In genomic region chr19:20915151-20915550, GRCm38 (mm10) we compare ENCODE assay signal across 21 mouse cellular contexts. TPM values are rescaled to one million over a fixed set of nuclear protein-coding genes. Genes with fewer than 3 reads are reported as not detected.
DNase-seq lines count a peak whose midpoint lies in the region; TF ChIP-seq lines count a peak whose summit lies in the region.
"Had no signal": no experiment of that assay in that cellular context is flagged by ENCODE, and none has a peak within 500 bp of the region (broad histone marks: within the 10 kb centered on the region; RNA-seq: fewer than 3 reads in every experiment).

No protein-coding gene starts in this region.

- H3K27ac ChIP-seq in layer of hippocampus, adult 2 months = peak overlapping the region; percentile 78
- H3K27ac ChIP-seq in testis, adult 2 months (ENCODE audit: control insufficient read depth, insufficient read depth, low read depth, low read length) = peak overlapping the region; percentile 46; the same call in 1 of the 2 replicates
- H3K27ac ChIP-seq: embryonic facial prominence, embryonic 10.5 days; embryonic facial prominence, embryonic 12.5 days; forebrain, embryonic 13.5 days; forebrain, embryonic 15.5 days had no signal

- DNase-seq in layer of hippocampus, adult 2 months (ENCODE audit: low spot score in 2 of 2) = no peak
- no peak for DNase-seq in layer of hippocampus, adult 9-11 months
- no peak for DNase-seq in testis, postnatal 14 days (ENCODE audit: low spot score)
- DNase-seq in Muller cell, postnatal 12 days (ENCODE audit: inconsistent ontology term) = no peak
- DNase-seq: adrenal gland, adult 2 months; adrenal gland, postnatal 10 days; adrenal gland, postnatal 36 days; B cell, adult 2 months; cerebellum, adult 11-12 months; cerebellum, adult 2 months; cerebellum, adult 9-10 months; cerebellum, postnatal 10 days; cerebellum, postnatal 25 days; forebrain, postnatal 0 days had no signal

- no peak; the same call in 1 of the 2 replicates for TF ChIP-seq POLR2A in testis, adult 2 months (IDR thresholded peaks at IDR 0.05; ENCODE audit: control insufficient read depth, low read depth, low read length)

- peaks cover 4% of the 10 kb centered on the region; the same call in 1 of the 2 replicates for H3K4me1 ChIP-seq in testis, adult 2 months (ENCODE audit: control insufficient read depth, insufficient read depth, low read length)
- H3K4me1 ChIP-seq: embryonic facial prominence, embryonic 10.5 days; embryonic facial prominence, embryonic 12.5 days; forebrain, embryonic 13.5 days; forebrain, embryonic 15.5 days had no signal

- no peaks in the 10 kb centered on the region for H3K27me3 ChIP-seq in testis, adult 2 months (ENCODE audit: control insufficient read depth, insufficient read depth, low read length)
- H3K27me3 ChIP-seq: CH12.LX; embryonic facial prominence, embryonic 12.5 days; forebrain, embryonic 13.5 days; forebrain, embryonic 15.5 days had no signal

- no peaks in the 10 kb centered on the region for H3K36me3 ChIP-seq in testis, adult 2 months (ENCODE audit: control insufficient read depth, insufficient read depth, low read length)
- H3K36me3 ChIP-seq: embryonic facial prominence, embryonic 10.5 days; embryonic facial prominence, embryonic 12.5 days; forebrain, embryonic 15.5 days; G1E had no signal

- no peak for TF ChIP-seq CTCF in layer of hippocampus, adult 2 months (conservative IDR thresholded peaks at IDR 0.05)
- TF ChIP-seq CTCF in testis, adult 2 months (IDR thresholded peaks at IDR 0.05; ENCODE audit: control insufficient read depth, insufficient read depth, insufficient replicate concordance, low read depth, low read length) = no peak

- no peak overlapping the region for H3K4me3 ChIP-seq in layer of hippocampus, adult 2 months
- H3K4me3 ChIP-seq in testis, adult 2 months (ENCODE audit: control insufficient read depth, low read depth, low read length) = peak overlapping the region; percentile 73
- H3K4me3 ChIP-seq: embryonic facial prominence, embryonic 10.5 days; embryonic facial prominence, embryonic 12.5 days; forebrain, embryonic 13.5 days; forebrain, embryonic 15.5 days had no signal

RNA-seq across cellular contexts. Expression of gene Tmc1, which starts 38.9 kb away (rescaled TPM):
- not detected for total RNA-seq in layer of hippocampus, adult 2 months (2021)
- polyA plus RNA-seq in testis, adult 2 months (2012; rRNA removed) = 7.2 and 8.2 TPM in 2 replicates
- total RNA-seq: adrenal gland, adult 2 months; forebrain, postnatal 0 days had no signal
- polyA plus RNA-seq: forebrain, embryonic 13.5 days; G1E had no signal
